Mouse (Mus musculus): ENCODE results near the gene Adamtsl2. TPM values are rescaled to one million over a fixed set of nuclear protein-coding genes. Genes with fewer than 3 reads are reported as not detected.

The Adamtsl2 gene
- total RNA-seq (2014; fragmentation: Nextera tagmentation) = not detected in 2 replicates
- not detected in 2 replicates for total RNA-seq (2017)

DNA sequence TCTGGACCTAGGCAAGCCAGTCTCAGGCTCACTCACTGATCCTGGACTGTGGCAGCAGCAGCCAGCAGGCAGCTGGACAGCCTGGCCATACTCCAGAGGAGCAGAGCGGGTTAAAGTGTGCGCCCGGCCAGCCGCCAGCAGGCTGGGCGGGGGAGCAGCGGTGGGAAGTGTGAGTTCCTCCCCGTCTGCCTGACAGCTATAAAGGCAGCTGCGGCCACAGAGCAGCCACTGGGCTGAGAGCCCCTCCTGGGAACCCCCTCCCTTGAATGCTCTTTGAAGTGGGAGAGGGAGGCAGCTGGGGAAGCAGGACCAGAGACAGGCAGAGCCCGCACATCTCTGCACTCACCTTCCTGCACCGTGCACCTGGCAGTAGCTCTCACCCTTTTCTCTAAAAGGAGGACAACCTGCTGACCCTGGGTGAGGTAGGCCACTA lies at the start of gene Adamtsl2:
Adamtsl2 (plus strand) TSS at position 228 of the 433 bp plus-strand sequence.
- 0 out of 2 replicates have a peak, but pooled peaks have one; percentile 37 for ATAC-seq (replicated peaks; ENCODE audit: poor library complexity, severe bottlenecking)

- no peak for ATAC-seq (replicated peaks; ENCODE audit: poor library complexity, severe bottlenecking)
These were observed 46.8 kb upstream of the Adamtsl2 start for GRCm38 (mm10) chr2:27032361-27032760.

DNA sequence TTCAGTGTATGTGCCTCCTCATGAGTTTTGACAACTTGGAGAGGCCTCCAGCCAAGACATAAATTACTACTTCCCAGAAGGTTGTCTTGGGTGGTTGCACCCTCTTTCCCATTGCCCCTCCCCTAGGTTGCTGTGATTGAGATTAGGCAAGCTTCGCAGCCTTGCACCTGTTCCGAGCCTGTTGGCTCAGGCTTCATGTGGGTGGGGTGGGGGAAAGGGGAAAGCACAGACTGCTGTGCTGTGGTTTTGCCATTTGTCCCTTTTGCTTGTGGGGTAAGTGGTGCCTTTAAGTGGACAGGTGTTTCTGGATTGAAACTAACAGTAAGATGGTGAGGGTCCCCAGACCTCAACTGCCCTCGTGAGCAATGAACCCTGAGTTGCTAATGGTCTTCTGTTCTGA lies 43.2 kb upstream of the Adamtsl2 start:
- ATAC-seq (replicated peaks; ENCODE audit: poor library complexity, severe bottlenecking) = no peak

GRCm38 (mm10) chr2:27037008-27037407 lies 42.2 kb upstream of the Adamtsl2 start:
- ATAC-seq (replicated peaks; ENCODE audit: poor library complexity, severe bottlenecking) = no peak

DNA sequence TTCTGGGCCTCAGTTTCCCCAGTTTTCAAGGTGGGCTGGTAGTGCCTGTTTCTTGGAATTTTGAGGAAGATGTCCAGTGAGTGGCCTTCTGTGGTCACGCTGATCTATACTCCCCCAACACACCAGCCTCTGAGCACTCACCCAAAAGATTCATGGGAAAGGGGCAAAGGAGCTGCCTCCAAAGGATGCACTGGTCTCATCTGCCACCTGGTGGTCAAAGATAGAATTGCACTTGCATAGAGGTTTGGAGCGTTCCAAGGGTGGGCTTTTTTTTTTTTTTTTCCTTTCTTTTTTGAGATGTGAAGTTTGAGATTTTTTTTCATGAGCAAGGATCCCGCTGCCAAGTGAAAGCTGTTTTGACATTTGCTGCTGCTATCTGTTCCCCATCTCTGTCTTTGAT lies 40.6 kb upstream of the Adamtsl2 start:
- ATAC-seq (replicated peaks; ENCODE audit: poor library complexity, severe bottlenecking) = peak; percentile 56

GRCm38 (mm10) chr2:27039286-27039685 lies 39.9 kb upstream of the Adamtsl2 start:
- 0 out of 2 replicates have a peak, but pooled peaks have one; percentile 23 for ATAC-seq (replicated peaks; ENCODE audit: poor library complexity, severe bottlenecking)

DNA sequence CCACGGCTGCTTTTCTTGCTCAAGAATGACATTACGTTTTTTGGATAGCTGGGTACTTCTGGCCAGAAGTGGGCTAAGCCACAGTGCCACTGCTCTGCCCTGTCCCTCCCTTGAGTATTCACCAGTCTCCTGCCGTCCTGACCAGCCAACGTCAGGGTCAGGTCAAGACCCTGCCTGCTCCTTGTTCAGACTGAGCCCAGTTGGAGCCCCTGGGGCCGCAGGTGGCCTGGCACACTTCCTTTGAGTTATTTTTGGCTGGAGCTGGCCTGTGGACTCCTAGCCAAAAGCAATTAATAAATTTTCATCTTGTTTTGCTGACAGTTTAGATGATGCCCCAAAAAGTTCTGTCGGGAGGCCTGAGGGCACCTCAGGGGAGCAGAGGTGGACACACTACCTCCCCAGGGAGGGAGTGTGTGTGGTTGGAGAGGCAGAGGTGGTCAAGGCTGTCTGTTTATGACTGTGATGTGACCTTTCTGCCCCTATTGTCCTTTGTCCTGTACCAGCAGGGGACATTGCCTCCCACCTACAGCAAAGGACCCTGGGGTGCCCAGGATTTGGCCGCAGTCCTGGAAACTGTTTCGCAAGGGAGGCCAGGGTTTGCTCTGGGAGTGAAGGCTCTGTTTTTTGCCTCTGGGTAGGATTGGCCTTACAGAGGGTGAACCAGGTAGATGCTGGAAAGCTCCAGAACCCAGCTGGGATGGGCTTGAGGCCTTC lies 36.9 kb upstream of the Adamtsl2 start:
- ATAC-seq (replicated peaks; ENCODE audit: poor library complexity, severe bottlenecking) = no peak

GRCm38 (mm10) chr2:27043461-27043860 lies 35.7 kb upstream of the Adamtsl2 start:
- peak; percentile 66 for ATAC-seq (replicated peaks; ENCODE audit: poor library complexity, severe bottlenecking)

DNA sequence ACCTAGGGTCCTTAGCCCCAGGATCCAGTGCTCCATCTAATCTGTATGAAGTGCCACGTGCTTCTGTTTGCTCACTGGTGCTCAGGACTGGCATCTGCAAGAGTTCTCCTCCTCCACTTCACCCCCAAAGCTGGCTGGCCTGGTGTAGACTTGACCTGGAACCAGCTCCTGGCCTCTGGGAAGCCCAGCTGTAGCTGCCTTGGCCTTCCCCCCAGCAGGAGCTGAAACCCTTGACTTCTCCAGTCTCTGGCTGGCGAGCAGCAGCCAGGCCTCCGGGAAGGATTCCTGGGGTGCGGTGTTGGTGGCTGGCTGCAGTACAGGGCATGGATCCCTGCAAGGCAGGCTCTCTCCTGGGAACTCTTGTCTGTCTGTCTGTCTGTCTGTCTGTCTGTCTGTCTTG lies 35.0 kb upstream of the Adamtsl2 start:
- ATAC-seq (replicated peaks; ENCODE audit: poor library complexity, severe bottlenecking) = no peak

- no peak for ATAC-seq (replicated peaks; ENCODE audit: poor library complexity, severe bottlenecking)
These were observed 34.5 kb upstream of the Adamtsl2 start for GRCm38 (mm10) chr2:27044641-27045040.

DNA sequence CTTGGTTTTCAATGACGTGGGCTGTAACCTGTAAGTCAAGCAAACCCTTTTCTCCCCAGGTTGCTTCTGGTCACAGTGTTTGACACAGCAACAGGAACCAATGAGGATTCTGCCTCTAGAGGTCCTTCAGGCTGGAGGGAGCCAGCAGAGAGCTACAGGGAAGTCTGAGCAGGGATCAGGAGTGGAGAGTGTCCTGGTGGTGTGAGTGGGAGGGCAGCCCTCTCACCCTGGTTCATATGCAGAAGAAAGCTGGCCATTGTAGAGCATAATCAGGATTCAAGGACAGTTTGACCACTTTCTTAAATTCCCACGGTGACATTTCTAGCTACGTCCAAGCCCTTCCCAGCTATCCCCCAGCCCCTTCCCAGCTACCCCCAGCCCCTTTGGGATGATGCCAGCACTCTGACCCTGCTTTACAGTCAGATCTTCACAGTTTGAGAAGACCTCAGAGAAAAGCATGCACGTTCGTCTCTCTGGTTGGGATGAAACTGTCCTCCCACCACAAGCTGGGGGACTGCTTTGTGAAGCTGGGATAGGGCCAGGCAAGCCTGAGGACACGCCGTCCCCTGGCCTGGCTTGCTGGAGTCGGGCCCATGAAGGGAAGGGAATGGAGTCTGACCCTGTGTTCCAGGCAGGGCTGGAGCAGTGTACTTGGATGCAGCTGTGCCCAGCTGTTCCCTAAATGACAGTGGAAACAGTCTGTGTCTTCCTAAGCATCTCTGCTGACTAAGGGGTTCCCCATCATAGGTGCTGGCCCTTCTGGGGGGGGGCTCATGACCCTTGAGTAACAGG lies 33.0 kb upstream of the Adamtsl2 start:
- no peak for ATAC-seq (replicated peaks; ENCODE audit: poor library complexity, severe bottlenecking)

GRCm38 (mm10) chr2:27049408-27049807 lies 29.8 kb upstream of the Adamtsl2 start:
- no peak for ATAC-seq (replicated peaks; ENCODE audit: poor library complexity, severe bottlenecking)

DNA sequence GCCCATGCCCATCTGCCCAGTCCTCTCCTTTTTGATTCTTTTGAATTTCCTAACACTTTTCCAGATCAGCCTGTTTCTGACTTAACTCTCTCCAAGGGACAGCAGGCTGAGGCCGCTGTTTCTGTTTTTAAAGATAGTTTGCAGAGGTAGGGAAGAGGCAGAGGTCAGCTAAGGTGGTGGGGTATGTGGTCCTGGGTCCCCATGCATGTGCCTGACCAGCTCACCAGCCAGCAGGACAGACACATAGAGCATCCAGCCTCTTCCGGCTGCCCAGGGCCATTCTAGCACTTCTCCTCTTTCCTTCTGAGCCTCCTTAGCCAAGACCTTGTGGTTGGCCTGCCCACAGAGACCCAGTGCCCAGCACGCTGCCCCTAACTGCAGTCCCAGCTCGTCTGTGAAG lies 20.9 kb upstream of the Adamtsl2 start:
- ATAC-seq (replicated peaks; ENCODE audit: poor library complexity, severe bottlenecking) = no peak

- ATAC-seq (replicated peaks; ENCODE audit: poor library complexity, severe bottlenecking) = no peak
These were observed 20.4 kb upstream of the Adamtsl2 start for GRCm38 (mm10) chr2:27058751-27059150.

GRCm38 (mm10) chr2:27059187-27059586 lies 20.0 kb upstream of the Adamtsl2 start:
- ATAC-seq (replicated peaks; ENCODE audit: poor library complexity, severe bottlenecking) = no peak

- ATAC-seq (replicated peaks; ENCODE audit: poor library complexity, severe bottlenecking) = no peak
These were observed 12.1 kb upstream of the Adamtsl2 start for GRCm38 (mm10) chr2:27067124-27067523.

DNA sequence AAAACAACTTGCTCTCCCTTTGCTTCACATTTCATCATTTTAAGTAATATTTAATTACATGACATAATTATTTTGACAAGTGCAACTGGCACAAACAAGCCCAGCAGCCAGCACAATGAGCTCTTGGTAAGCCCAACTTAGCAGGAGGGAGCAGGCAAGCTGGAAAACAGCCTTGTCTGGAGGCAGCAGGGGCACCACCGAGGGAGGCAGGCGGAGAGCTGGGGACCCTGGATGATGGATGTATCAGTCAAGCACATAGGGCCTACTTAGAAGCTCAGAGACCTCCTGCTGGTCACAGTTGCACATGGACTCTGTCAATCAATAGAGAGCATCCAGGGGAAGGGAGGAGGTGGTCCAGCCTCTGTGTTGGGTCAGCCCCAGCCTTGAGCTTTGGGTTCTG lies 11.2 kb upstream of the Adamtsl2 start:
- ATAC-seq (replicated peaks; ENCODE audit: poor library complexity, severe bottlenecking) = no peak

DNA sequence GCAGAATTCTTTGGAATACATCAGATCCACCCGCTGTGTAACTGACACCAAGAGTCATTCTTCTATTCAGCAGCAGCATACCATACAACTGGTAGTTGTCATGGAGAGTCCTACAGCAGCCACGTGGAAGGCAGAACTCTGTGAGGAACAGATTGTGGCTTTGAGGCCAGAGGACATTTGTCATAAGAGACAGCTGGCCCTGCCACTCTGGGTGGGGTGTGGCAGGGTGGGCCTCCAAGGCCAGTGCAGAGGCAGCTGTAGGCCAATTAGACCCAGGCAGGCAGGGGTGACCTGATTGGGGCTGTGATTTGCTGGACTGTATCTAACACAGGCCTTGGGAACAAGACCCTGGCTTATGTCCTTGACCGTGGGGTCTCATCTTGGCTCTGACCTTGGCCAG lies 9.5 kb upstream of the Adamtsl2 start:
- no peak for ATAC-seq (replicated peaks; ENCODE audit: poor library complexity, severe bottlenecking)

- no peak for ATAC-seq (replicated peaks; ENCODE audit: poor library complexity, severe bottlenecking)
These were observed 8.8 kb upstream of the Adamtsl2 start for GRCm38 (mm10) chr2:27070247-27070813.

- peak; percentile 81 for ATAC-seq (replicated peaks; ENCODE audit: poor library complexity, severe bottlenecking)
These were observed 8.0 kb upstream of the Adamtsl2 start for GRCm38 (mm10) chr2:27071137-27071536.

DNA sequence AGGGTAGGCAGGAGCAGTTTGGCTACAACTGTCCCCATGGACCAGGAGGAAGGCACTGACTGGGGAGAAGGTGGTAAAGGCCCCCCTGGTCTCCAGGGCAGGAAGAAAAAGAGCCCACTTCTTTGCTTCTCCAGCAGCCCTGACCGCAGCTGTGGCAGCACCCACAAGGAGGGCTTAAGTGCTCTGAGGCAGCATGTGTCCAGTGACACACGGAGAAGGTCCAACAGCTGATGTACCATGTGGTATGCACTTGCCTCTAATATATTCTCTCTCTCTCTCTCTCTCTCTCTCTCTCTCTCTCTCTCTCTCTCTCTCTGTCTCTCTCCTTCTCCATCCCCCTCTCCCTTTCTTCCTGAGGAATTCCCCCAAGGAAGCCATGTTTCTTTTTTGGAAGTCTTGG lies 7.2 kb upstream of the Adamtsl2 start, which contains the start of gene Mymk:
Mymk (minus strand) TSS at position 202 of the 400 bp plus-strand sequence.
- no peak for ATAC-seq (replicated peaks; ENCODE audit: poor library complexity, severe bottlenecking)

All from granulocyte monocyte progenitor cell, adult 5-6 weeks (primary cell).